Mouse (Mus musculus) adrenal gland, adult 10 weeks (tissue): ENCODE data around the gene Gab3. TPM values are rescaled to one million over a fixed set of nuclear protein-coding genes. Genes with fewer than 3 reads are reported as not detected.

Source experiments
- polyA plus RNA-seq: library from polyadenylated mRNA; stranded (reverse); fragments of 350-450 nt; fragmentation: Illumina TruSeq; extraction: RNeasy Lipid Tissue Mini Kit (QIAGEN cat#74804); gene quantifications from one replicate; pipeline ENCODE4 v1.2.3, GENCODE M21; 2014; ENCODE audit warnings: low read depth, low replicate concordance

Gene Gab3
- polyA plus RNA-seq: 6.8 TPM

GRCm38 (mm10) chrX:75084774-75085508 is at the start of gene Gab3:
Gab3 (minus strand) TSS chrX:75085458.

GRCm38 (mm10) chrX:75130467-75131160 is 45.4 kb upstream of the Gab3 start, which contains the start of gene Mpp1:
Mpp1 (minus strand) TSS chrX:75131016.

GRCm38 (mm10) chrX:75095369-75096162 is 10.3 kb upstream of the Gab3 start, which contains the start of gene Dkc1:
Dkc1 (plus strand) TSS chrX:75095854.

Other genes with a start within 250 kb of the Gab3 start
- gene Gm5936, start 248.3 kb downstream of the Gab3 start, polyA plus RNA-seq: not detected
- gene Dkc1, start 10.4 kb upstream of the Gab3 start, polyA plus RNA-seq: 89.5 TPM
- gene Mpp1, start 45.6 kb upstream of the Gab3 start, polyA plus RNA-seq: 64.3 TPM
- gene Smim9, start 78.3 kb upstream of the Gab3 start, polyA plus RNA-seq: not detected